Mouse (Mus musculus) gastrocnemius, adult 2 months (tissue): ENCODE data around the gene Slc10a4. TPM values are rescaled to one million over a fixed set of nuclear protein-coding genes. Genes with fewer than 3 reads are reported as not detected.
A peak's percentile ranks its signal among the peaks of the same experiment; 100 is the strongest.

Source experiments
- DNase-seq: peaks from one replicate; pipeline ENCODE4 v3.0.0; 2022
- H3K27ac ChIP-seq: fragments of 200-600 bp; 2 replicates; pipeline ENCODE4 v1.8.1; 2022; ENCODE audit warnings: mild to moderate bottlenecking
- H3K4me3 ChIP-seq: fragments of 200-600 bp; 2 replicates; pipeline ENCODE4 v1.8.1; 2022; ENCODE audit warnings: mild to moderate bottlenecking, moderate library complexity
- CTCF ChIP-seq: fragments of 200-600 bp; IDR thresholded peaks from 2 replicates; pipeline ENCODE4 v1.8.1; 2022; ENCODE audit warnings: antibody characterized with exemption, mild to moderate bottlenecking, moderate library complexity
- intact Hi-C: fragments of 180-260 bp; cut with DNase I; formaldehyde crosslinking; loops from one replicate; pipeline ENCODE4 v1.15.1; 2025
- long read RNA-seq, 2 experiments: library from polyadenylated mRNA; stranded (forward); transcript quantifications; one replicate each; pipeline ENCODE4 v2.0.0; 2021
- total RNA-seq, 2 experiments: library from RNA; stranded (reverse); gene quantifications; 2 replicates each; pipeline ENCODE4 v1.2.3; 2021

The Slc10a4 gene
- total RNA-seq, result not detected
- long read RNA-seq, experiment 1, result 0 reads
- long read RNA-seq, experiment 2, result 0 reads

GRCm38 (mm10) chr5:73006784-73007581, at the start of gene Slc10a4:
Gene Slc10a4 (plus strand): TSS chr5:73006883.
- H3K27ac ChIP-seq, result no peak within 1 kb of the TSS
- intact Hi-C loops, result loop anchor here (5.0 kb wide), 1 partner anchor 425 kb away; the partner anchor contains the start of gene Zar1
- no peak for TF ChIP-seq CTCF
- H3K4me3 ChIP-seq, result peak within 1 kb of the TSS; percentile 67
- peak; percentile 47 for DNase-seq

GRCm38 (mm10) chr5:72957281-72957680, 49.4 kb upstream of the Slc10a4 start:
- TF ChIP-seq CTCF, result no peak
- intact Hi-C loops, result no loop called here
- H3K27ac ChIP-seq, result no peak overlapping the region
- DNase-seq, result no peak
- no peak overlapping the region for H3K4me3 ChIP-seq

GRCm38 (mm10) chr5:72960096-72960495, 46.6 kb upstream of the Slc10a4 start:
- TF ChIP-seq CTCF, result peak; percentile 56
- no peak overlapping the region for H3K27ac ChIP-seq
- no peak overlapping the region for H3K4me3 ChIP-seq
- DNase-seq, result no peak
- intact Hi-C loops, result loop anchor here (1.0 kb wide), 1 partner anchor 69 kb away; no protein-coding TSS in a partner anchor

GRCm38 (mm10) chr5:72965706-72966105, 41.0 kb upstream of the Slc10a4 start:
- no peak overlapping the region for H3K4me3 ChIP-seq
- TF ChIP-seq CTCF, result no peak
- no peak for DNase-seq
- H3K27ac ChIP-seq, result no peak overlapping the region
- intact Hi-C loops, result no loop called here

- no peak for DNase-seq
Observed at GRCm38 (mm10) chr5:72972435-72972834, 34.2 kb upstream of the Slc10a4 start.

GRCm38 (mm10) chr5:72972934-72973333, 33.7 kb upstream of the Slc10a4 start:
- Histone ChIP-seq H3K27ac (no peak overlapping the region), H3K4me3 (no peak overlapping the region)
- intact Hi-C loops, result no loop called here
- DNase-seq, result no peak
- TF ChIP-seq CTCF, result peak; percentile 18; the same call in 1 of the 2 replicates

More at GRCm38 (mm10) chr5:72972435-72972834, 34.2 kb upstream of the Slc10a4 start:
- intact Hi-C loops, result no loop called here
- no peak for TF ChIP-seq CTCF
- Histone ChIP-seq H3K4me3 (no peak overlapping the region), H3K27ac (no peak overlapping the region)

GRCm38 (mm10) chr5:72974602-72975001, 32.1 kb upstream of the Slc10a4 start, which contains the start of gene Gm10135:
Gene Gm10135 (minus strand): TSS chr5:72974702.
- intact Hi-C loops, result no loop called here

GRCm38 (mm10) chr5:72975996-72976395, 30.7 kb upstream of the Slc10a4 start:
- no peak for DNase-seq
- Histone ChIP-seq H3K27ac (no peak overlapping the region), H3K4me3 (no peak overlapping the region)
- intact Hi-C loops, result no loop called here
- TF ChIP-seq CTCF, result no peak

More at GRCm38 (mm10) chr5:72974602-72975001, 32.1 kb upstream of the Slc10a4 start, which contains the start of gene Gm10135:
- Histone ChIP-seq H3K4me3 (no peak within 1 kb of the TSS), H3K27ac (no peak within 1 kb of the TSS)
- DNase-seq, result no peak
- TF ChIP-seq CTCF, result no peak

- TF ChIP-seq CTCF, result no peak
Observed at GRCm38 (mm10) chr5:72976539-72976938, 30.1 kb upstream of the Slc10a4 start.

GRCm38 (mm10) chr5:72984091-72984490, 22.6 kb upstream of the Slc10a4 start:
- Histone ChIP-seq H3K4me3 (no peak overlapping the region), H3K27ac (no peak overlapping the region)
- peak; percentile 90 for TF ChIP-seq CTCF
- DNase-seq, result no peak
- intact Hi-C loops, result loop anchor here (1.0 to 2.0 kb wide), 2 partner anchors 86 to 399 kb away; no protein-coding TSS in a partner anchor

More at GRCm38 (mm10) chr5:72976539-72976938, 30.1 kb upstream of the Slc10a4 start:
- no peak for DNase-seq
- intact Hi-C loops, result no loop called here
- Histone ChIP-seq H3K4me3 (no peak overlapping the region), H3K27ac (no peak overlapping the region)

- TF ChIP-seq CTCF, result no peak
- no peak for DNase-seq
- Histone ChIP-seq H3K27ac (no peak overlapping the region), H3K4me3 (no peak overlapping the region)
- intact Hi-C loops, result no loop called here
Observed at GRCm38 (mm10) chr5:72987786-72988185, 18.9 kb upstream of the Slc10a4 start.

GRCm38 (mm10) chr5:72989756-72990155, 16.9 kb upstream of the Slc10a4 start:
- TF ChIP-seq CTCF, result no peak
- DNase-seq, result no peak
- intact Hi-C loops, result no loop called here
- Histone ChIP-seq H3K27ac (no peak overlapping the region), H3K4me3 (no peak overlapping the region)

GRCm38 (mm10) chr5:72992474-72992873, 14.2 kb upstream of the Slc10a4 start:
- DNase-seq, result no peak
- no peak for TF ChIP-seq CTCF
- Histone ChIP-seq H3K4me3 (no peak overlapping the region), H3K27ac (no peak overlapping the region)
- intact Hi-C loops, result no loop called here
